Mouse (Mus musculus) heart, embryonic 16.5 days (tissue): ENCODE measurements around the gene Gm17387. TPM values are rescaled to one million over a fixed set of nuclear protein-coding genes. Genes with fewer than 3 reads are reported as not detected.
"Not testable (repeated sequence)": the region's sequence is repeated elsewhere in the genome, so short reads cannot be mapped to it uniquely, and the experiment has no call there.

Source experiments
- ATAC-seq: fragments of 200-750 bp; cut with Nextera tagmentation; replicated peaks from 2 replicates; pipeline ENCODE4 v1.8.0; 2017; ENCODE audit warnings: moderate number of reproducible peaks; ENCODE audit not compliant: insufficient read depth, low FRiP score; ENCODE audit errors: extremely low read depth
- H3K27ac ChIP-seq: fragments of 300-500 bp; sonication (generic); 2 replicates; pipeline ENCODE4 v1.5.1; 2014; ENCODE audit warnings: mild to moderate bottlenecking, low read length, control low read depth, moderate library complexity
- H3K27me3 ChIP-seq: fragments of 300-500 bp; sonication (generic); 2 replicates; pipeline ENCODE4 v1.6.1; 2014; ENCODE audit warnings: low read length, mixed read lengths; ENCODE audit not compliant: control insufficient read depth, insufficient read depth
- H3K36me3 ChIP-seq: fragments of 300-500 bp; sonication (generic); 2 replicates; pipeline ENCODE4 v1.6.1; 2014; ENCODE audit not compliant: control insufficient read depth, insufficient read depth
- H3K4me1 ChIP-seq: fragments of 300-500 bp; sonication (generic); 2 replicates; pipeline ENCODE4 v1.6.1; 2014; ENCODE audit warnings: low read length, mixed read lengths; ENCODE audit not compliant: control insufficient read depth, insufficient read depth
- H3K4me2 ChIP-seq: fragments of 300-500 bp; sonication (generic); 2 replicates; pipeline ENCODE4 v1.6.1; 2014; ENCODE audit warnings: low read depth, mild to moderate bottlenecking, control low read depth, low read length
- H3K4me3 ChIP-seq: fragments of 300-500 bp; sonication (generic); 2 replicates; pipeline ENCODE4 v1.5.1; 2014; ENCODE audit warnings: mild to moderate bottlenecking, control low read depth, low read length
- H3K9ac ChIP-seq: fragments of 300-500 bp; sonication (generic); 2 replicates; pipeline ENCODE4 v1.6.1; 2014; ENCODE audit warnings: low read length, control low read depth
- H3K9me3 ChIP-seq: fragments of 300-500 bp; sonication (generic); replicated peaks from 2 replicates; pipeline ENCODE4 v1.6.1; 2016; ENCODE audit warnings: low read length; ENCODE audit not compliant: control insufficient read depth
- WGBS: fragments of 180-500 bp; shearing (Covaris S2); extraction: QIAGEN DNeasy Blood & Tissue Kit; methylation state at CpG from one replicate; pipeline ENCODE4 v1.1.7; 2014; 5-methylcytosine and 5-hydroxymethylcytosine counted together
- polyA plus RNA-seq: library from polyadenylated mRNA; unstranded; fragments of >200 nt; fragmentation: Nextera tagmentation; extraction: Ambion mirVana; gene quantifications from 2 replicates; pipeline ENCODE4 v1.2.1, GENCODE M21; 2015

The Gm17387 gene
- polyA plus RNA-seq, 1 experiment from 2014 or later, result not detected

DNA sequence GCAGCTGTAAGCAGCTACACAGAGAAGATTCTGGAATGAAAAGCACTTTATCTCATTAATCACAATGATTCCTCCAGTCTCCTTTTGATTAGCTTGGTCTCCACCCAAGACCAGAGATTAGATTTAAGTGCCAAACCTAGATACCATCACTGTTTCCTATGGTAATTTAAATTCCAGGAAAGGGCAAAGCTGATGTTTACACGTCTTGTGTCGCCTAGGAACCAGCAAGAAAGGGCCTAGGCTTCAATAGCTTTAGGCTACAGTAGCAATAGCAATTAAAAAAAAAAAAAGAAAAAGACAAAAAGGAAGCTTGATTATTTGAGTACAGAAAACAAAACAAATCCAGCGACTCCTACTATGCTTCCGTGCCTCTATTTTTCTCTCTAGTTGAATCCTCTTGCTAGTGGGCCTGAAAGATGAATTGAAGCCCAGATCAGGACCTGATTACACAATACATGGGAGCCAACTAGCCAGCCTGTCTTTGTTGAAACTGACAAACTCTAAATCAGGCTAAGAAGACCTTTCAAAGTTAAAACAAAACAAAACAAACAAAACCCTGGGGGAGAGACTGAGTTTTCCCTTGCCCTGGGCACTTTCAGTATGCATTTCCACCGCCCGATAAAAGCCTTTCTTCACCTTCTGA is 2.7 kb upstream of the Gm17387 start:
- Histone ChIP-seq H3K9me3 (no peaks in the 10 kb centered on the region), H3K27ac (no peak overlapping the region), H3K4me1 (no peaks in the 10 kb centered on the region), H3K27me3 (no peaks in the 10 kb centered on the region), H3K4me3 (no peak overlapping the region), H3K4me2 (no peak overlapping the region), H3K36me3 (no peaks in the 10 kb centered on the region), H3K9ac (no peak overlapping the region)
- WGBS, result 62% methylated on average over 6 of the region's 6 CpGs
- no peak for ATAC-seq

DNA sequence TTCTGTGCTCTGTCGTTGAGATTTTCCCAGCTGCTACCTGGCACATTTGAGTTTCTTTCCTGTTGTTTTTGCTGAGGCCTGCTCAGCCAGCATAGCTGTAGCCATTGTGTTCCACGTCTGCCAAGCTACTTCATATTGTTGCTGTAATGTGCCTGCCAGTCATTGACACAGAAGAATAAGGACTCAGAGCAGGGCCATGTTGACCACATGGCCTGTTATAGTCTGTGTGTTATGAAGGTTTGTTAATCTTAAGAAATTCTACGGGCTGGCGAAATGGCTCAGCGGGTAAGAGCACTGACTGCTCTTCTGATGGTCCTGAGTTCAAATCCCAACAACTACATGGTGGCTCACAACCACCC is 2.2 kb upstream of the Gm17387 start:
- Histone ChIP-seq H3K27ac (no peak overlapping the region), H3K9ac (no peak overlapping the region), H3K9me3 (no peaks in the 10 kb centered on the region), H3K36me3 (no peaks in the 10 kb centered on the region), H3K4me3 (no peak overlapping the region), H3K27me3 (no peaks in the 10 kb centered on the region), H3K4me1 (no peaks in the 10 kb centered on the region), H3K4me2 (no peak overlapping the region)
- 70% methylated on average over 5 of the region's 5 CpGs for WGBS
- ATAC-seq, result no peak

DNA sequence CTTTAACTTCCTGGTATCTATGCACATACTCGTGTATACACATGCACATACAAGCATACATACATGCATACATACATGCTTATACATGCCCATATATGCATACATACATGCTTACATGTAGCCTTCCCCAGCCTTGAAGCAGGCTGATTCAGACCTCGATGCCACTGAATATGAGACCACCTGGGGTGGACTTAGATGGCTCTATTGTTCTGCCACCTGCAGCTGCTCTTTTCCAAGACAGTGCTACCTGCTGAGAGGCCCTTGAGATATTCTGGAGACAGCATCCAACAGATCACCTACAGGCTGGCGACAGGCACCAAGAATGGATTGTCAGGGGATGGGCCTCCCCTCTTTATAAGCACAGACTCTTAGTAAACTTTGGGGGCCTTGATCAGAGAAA is 1.5 kb downstream of the Gm17387 start:
- ATAC-seq, result no peak
- H3K27me3 ChIP-seq, result no peaks in the 10 kb centered on the region
- no peak overlapping the region for H3K4me2 ChIP-seq
- no peaks in the 10 kb centered on the region for H3K9me3 ChIP-seq
- 55% methylated on average over 3 of the region's 3 CpGs for WGBS
- no peak overlapping the region for H3K4me3 ChIP-seq
- no peaks in the 10 kb centered on the region for H3K4me1 ChIP-seq
- no peak overlapping the region for H3K27ac ChIP-seq
- H3K9ac ChIP-seq, result no peak overlapping the region
- H3K36me3 ChIP-seq, result no peaks in the 10 kb centered on the region

DNA sequence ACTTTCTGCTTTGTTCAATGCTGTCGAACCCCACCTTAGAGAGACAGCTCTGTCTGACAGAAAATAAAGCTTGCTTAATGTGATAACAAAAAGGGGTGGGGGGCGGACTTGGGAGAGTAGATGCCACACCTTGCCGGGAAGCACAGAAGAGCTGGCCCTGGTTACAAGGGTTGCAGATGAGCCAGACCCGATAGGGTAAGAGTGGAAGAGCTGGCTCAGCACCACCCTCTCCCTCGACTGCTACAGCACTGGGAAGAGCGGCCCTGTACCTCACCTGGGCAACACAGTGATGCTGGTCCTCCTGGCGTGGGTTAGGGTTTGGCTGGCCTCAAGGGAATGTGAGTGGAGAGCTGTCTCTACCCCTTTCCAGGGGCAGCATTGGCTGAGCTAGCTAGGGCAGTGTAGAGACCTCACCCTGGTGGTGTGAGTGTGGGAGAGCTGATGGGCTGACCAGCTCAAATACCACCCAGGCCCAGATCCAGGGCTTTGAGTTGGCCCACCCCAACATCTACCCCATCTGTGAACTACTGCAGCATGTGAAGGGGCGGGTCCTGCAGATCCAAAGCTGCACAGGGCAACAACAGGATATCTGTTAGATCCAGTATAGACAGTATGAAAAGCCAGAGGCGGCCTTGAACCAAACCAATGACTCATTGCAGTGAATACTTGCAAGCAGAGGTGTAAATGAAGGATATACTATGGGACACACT is 3.7 kb downstream of the Gm17387 start:
- H3K36me3 ChIP-seq, result no peaks in the 10 kb centered on the region
- ATAC-seq, result no peak
- no peaks in the 10 kb centered on the region for H3K4me1 ChIP-seq
- H3K27ac ChIP-seq, result no peak overlapping the region
- 60% methylated on average over 9 of the region's 9 CpGs for WGBS
- H3K4me2 ChIP-seq, result no peak overlapping the region
- no peak overlapping the region for H3K4me3 ChIP-seq
- H3K9me3 ChIP-seq, result no peaks in the 10 kb centered on the region
- no peaks in the 10 kb centered on the region for H3K27me3 ChIP-seq
- no peak overlapping the region for H3K9ac ChIP-seq

DNA sequence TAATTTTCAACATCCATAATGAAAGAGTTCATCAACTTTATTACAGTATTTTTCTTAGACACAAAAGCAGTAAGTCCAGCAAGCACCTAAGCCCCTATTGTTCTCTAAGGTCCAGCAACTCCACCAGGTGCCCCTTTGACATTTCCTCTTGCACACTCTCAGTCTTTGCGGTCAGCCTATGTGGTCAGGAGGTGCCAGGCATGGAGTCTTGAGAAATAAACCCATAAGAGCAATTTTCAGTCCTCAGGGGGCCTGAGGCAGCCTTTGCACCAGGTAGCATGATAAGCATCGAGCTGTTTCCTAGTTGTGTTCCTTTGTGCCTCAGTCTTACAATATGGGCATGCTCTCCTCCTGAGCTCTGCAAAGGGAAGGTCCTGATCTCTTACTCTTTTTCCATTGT is 7.7 kb downstream of the Gm17387 start:
- H3K4me1 ChIP-seq, H3K27ac ChIP-seq, H3K9ac ChIP-seq, H3K4me2 ChIP-seq, ATAC-seq, H3K36me3 ChIP-seq, H3K9me3 ChIP-seq, H3K4me3 ChIP-seq, H3K27me3 ChIP-seq: not testable (repeated sequence)
- 85% methylated on average over 1 of the region's 2 CpGs for WGBS

DNA sequence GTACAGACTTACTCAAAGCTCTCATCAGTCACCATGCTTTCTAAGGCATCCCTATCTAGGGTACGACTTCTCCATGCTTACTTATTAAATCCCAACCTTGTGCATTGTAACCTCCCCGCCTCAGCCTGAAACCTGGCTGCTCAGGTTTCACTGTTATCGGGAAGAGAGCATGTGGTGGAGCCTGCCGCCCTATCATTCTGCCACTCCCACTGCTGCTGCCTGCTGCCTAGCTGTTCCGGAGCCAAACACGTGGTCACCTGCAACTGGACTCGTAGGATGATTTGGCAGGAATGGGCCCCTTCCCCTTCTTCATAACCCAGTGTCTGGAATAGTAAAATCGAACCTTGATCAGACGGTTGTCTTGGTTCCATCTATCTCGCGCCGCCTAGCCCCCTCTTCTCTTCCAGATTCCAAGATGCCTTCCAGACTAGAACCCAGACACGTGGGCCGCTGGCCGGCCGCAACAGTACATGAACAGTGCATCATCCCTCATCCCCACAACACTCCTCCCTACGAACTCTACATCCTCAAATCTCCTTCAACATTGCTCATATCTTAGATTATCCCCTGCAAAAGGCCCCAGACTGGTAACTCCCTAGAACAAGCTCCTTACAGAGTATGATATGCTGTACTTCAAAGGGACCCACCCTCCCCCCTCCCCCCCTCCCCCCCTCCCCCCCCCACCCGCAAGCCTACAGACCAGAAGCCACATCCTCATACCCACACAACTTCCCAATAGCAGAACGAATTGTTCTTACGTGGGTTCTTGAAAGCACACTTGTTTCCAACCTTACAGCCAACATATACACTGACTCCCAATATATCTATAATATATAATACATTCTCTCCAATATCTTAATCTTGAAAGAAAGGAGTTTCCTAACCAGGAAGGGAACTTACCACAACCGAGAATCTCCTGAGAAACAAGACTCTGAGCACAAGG is 9.4 kb downstream of the Gm17387 start:
- no peaks in the 10 kb centered on the region for H3K9me3 ChIP-seq
- H3K4me2 ChIP-seq, result no peak overlapping the region
- no peaks in the 10 kb centered on the region for H3K36me3 ChIP-seq
- no peak for ATAC-seq
- no peaks in the 10 kb centered on the region for H3K27me3 ChIP-seq
- H3K4me1 ChIP-seq, result peaks cover 9% of the 10 kb centered on the region
- 54% methylated on average over 20 of the region's 21 CpGs for WGBS
- no peak overlapping the region for H3K27ac ChIP-seq
- H3K4me3 ChIP-seq, result no peak overlapping the region
- H3K9ac ChIP-seq, result no peak overlapping the region

DNA sequence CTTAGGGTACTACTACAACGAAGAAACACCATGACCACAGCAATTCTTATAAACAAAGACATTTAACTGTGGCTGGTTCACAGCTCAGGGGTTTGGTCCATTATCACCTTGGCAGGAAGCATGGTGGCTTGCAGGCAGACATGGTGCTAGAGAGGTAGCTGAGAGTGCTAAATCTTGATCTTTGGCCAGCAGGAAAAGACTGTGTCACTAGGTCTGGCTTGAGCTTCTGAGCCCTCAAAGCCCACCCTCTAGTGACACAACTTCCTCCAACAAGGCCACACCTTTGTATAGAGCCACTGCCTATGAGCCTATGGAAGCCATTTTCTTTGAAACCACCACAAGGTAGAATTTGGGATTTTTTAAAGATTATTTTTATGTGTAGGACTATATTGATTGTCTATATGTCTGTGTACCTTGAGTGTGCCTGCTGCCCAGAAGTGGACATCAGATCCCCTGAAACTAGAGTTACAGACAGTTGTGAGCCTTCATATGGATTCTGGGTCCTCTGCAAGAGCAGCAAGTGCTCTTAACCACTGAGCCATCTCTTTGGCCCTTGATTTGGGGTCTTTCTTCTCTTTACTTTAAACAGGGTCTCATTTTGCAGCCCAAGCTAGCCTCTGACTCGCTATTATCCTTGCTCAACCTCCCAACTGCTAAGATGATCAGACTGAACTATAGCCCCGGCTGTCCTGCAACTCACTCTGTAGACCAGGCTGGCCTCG is 10.6 kb downstream of the Gm17387 start:
- Histone ChIP-seq H3K4me2 (no peak overlapping the region), H3K9ac (no peak overlapping the region), H3K27ac (no peak overlapping the region), H3K9me3 (no peaks in the 10 kb centered on the region), H3K4me3 (no peak overlapping the region), H3K36me3 (no peaks in the 10 kb centered on the region), H3K4me1 (peaks cover 9% of the 10 kb centered on the region), H3K27me3 (no peaks in the 10 kb centered on the region)
- no peak for ATAC-seq
- 91% methylated on average over 4 of the region's 4 CpGs for WGBS

DNA sequence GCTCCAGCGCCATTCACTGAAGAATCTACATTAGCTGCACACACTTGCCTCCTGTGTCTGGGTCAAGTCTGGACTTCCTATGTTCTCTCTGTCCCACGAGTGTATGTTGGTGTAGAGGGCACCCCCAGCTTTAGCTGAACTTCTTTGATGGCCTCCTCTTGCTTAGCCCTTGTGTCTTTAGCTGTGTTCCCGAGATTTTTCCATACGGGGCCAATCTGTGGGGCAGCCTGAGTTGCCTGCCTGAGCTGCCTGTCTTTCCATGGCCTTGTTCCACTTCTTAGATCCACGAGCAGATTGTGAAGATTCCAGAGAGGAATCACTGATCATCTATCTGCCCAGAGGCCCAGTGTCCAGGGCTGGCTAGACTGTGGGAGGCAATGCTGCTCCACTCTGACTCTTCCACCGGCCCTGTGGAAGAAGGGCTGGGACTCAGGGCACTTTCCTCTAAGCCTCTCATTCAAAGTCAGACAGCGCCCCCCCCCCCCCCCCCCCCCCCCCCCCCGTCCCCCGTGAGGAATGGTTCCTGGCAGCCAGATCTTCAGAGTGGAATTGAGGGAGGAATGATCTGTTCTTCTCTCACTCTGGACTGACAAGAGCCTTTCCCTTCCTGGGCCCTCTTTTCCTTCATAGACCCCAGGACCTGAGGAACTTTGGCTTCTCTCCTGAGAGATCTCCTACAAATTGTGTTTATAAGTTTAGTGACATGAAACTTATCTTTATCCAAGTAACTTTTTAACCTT is 12.1 kb downstream of the Gm17387 start:
- H3K27me3 ChIP-seq, result no peaks in the 10 kb centered on the region
- H3K27ac ChIP-seq, result peak overlapping the region; percentile 87
- H3K9ac ChIP-seq, result peak overlapping the region; percentile 20; the same call in 1 of the 2 replicates
- ATAC-seq, result no peak
- peak overlapping the region; percentile 40; the same call in 1 of the 2 replicates for H3K4me2 ChIP-seq
- WGBS, result 40% methylated on average over 6 of the region's 9 CpGs
- H3K9me3 ChIP-seq, result no peaks in the 10 kb centered on the region
- no peaks in the 10 kb centered on the region for H3K36me3 ChIP-seq
- no peak overlapping the region for H3K4me3 ChIP-seq
- H3K4me1 ChIP-seq, result peaks cover 9% of the 10 kb centered on the region
